Mouse (Mus musculus) cerebellum, postnatal 4 days (tissue): ENCODE measurements around the gene Olfr1359.

ENCODE experiments used
- DNase-seq, 2 experiments: peaks; one replicate each; pipeline ENCODE4 v3.0.0; 2022; ENCODE audit warnings: low spot score in 2 of 2, mixed read lengths in 1 of 2

Olfr1359 gene

DNA sequence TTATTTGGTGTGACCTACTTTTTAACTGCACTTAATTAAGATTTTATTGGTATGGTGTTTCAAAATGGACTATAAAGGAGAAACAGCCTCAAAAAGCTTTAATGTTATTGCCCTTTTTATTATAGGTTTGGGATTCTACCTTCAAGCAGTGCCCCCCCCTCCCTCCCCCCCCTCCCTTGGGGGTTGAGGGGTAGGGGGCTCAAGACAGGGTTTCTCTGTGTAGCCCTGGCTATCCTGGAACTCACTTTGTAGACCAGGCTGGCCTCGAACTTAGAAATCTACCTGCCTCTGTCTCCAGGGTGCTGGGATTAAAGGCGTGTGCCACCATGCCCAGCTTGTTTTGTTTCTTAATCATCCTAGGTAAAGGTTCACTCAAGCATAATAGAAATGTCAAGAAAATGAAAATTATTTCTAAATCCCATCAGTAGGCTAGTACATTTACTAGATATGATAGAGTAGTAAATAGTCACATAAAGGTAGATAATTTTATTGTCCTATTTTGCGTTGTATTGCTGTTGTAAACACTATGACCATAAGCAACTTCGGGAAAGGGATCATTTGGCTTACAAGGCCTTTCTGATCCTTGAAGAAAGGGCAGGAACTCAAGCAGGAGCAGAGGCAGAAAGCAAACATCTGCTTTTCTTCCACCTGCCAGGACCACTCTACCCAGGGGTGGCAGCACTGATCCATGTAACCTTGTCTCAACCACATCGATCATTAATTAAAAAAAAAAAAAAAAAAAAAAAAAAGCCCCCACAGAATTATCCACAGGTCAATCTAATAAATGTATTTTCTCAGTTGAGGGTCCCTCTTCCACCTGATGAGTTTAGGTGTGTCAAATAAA, 25.3 kb downstream of the Olfr1359 start:
- DNase-seq, result no peak

DNA sequence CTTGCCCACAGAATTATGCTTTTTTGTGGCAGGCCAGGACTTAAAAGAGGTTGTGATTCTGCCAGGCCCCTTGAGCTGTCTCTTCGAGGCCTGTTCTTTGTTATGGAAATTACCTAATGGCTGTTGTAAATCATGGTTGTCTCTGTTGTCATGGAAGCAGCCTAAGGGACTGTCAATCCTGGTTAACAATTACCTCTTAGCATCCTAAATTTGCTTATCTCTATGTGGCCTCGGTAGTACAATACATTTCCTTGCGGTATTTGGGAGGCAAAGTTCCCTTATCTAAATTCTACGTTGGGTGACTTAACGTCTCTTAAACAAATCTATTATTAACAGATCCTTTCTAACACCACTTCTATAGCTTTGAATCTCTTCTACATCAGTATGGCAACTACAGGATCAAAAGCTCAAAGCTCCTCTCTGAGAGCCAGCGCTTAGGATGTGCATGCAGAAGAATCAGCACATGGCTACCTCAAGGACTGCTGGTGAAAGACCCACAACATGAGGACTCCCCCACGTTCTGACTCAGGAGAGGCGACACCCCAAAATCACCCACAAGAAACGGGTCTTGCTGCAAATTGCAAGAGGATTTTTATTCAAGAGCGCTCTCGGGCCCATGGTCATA, 30.1 kb downstream of the Olfr1359 start:
- DNase-seq, result no peak

DNA sequence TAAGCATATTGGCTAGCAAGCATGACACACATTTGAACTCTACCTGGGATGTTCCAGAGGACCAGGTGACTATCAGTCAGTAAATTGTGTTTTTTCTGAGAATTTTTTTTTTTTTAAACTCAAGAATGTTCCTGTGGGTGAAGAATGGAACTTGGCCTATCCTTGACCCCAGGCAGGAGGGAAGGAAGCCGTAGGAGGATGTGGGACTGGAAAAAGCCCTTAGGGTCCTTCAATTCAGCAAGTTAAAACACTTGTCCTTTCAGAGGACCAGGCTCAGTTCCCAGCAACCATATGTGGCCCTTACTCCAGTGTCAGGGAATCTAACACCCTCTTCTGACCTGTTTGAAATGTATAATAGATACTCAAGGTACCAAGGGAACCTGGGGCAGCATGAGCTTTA, 31.6 kb downstream of the Olfr1359 start:
- no peak for DNase-seq

GRCm38 (mm10) chr13:21733466-21733865, 35.6 kb downstream of the Olfr1359 start:
- DNase-seq, result no peak

GRCm38 (mm10) chr13:21734010-21734905, 36.3 kb downstream of the Olfr1359 start:
- DNase-seq, result peak; percentile 26 to 82

DNA sequence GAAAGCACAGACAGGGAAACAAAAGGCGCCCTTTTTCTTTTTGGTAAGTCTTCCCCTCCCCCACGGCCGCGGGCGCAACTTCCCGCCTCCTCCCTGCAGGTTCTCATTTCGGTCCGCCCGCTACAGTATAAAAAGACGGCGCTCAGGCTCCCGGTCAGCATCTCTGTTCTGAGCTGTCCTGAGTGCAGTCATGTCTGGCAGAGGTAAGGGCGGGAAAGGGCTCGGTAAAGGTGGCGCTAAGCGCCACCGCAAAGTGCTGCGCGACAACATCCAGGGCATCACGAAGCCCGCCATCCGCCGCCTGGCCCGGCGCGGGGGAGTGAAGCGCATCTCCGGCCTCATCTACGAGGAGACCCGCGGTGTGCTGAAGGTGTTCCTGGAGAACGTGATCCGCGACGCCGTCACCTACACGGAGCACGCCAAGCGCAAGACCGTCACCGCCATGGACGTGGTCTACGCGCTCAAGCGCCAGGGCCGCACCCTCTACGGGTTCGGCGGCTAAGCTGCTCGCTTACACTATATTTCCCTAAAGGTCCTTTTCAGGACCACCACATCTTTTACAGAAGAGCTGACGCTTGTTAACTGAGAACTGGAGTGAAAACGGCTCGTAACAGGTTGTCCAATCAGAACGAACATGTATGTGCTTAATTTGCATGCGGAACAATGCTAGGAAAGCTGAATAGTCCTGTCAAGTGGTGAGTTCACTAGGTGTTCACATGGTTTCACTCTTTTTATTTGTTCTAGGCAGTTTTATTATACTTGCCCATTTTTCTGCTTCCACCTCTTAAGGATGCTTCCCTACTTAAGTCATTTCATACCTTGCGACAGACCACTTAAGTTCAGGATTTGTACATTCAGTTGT, 37.2 kb downstream of the Olfr1359 start, which contains the start of gene Hist1h4j:
Gene Hist1h4j (plus strand): TSS at position 159 of the 862 bp plus-strand sequence.
- peak; percentile 61 to 79 for DNase-seq

DNA sequence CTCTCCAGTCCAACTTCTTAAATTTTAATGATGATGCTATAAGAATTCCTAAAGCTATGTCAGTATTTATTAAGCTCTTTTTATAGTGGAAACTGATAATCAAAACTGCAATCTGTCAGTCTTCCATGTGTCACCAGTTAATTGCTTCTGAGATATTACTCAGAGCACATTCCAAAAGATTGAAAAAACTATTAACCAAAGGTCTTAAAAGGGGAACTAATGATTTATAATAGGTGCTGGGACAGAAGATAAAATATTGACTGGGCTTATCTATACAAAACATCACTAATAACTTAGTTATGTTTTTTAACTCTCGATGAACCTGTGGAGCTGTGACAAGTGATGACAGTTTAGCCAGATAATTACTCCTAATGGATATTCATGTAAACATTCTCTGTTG, 47.1 kb downstream of the Olfr1359 start:
- no peak for DNase-seq

GRCm38 (mm10) chr13:21749387-21750158, 51.7 kb downstream of the Olfr1359 start:
- no peak for DNase-seq

GRCm38 (mm10) chr13:21750159-21751017, 52.5 kb downstream of the Olfr1359 start, which contains the start of gene Hist1h4k:
Gene Hist1h4k, minus strand, starts transcription at chr13:21750505.
- peak; percentile 92 to 95 for DNase-seq

DNA sequence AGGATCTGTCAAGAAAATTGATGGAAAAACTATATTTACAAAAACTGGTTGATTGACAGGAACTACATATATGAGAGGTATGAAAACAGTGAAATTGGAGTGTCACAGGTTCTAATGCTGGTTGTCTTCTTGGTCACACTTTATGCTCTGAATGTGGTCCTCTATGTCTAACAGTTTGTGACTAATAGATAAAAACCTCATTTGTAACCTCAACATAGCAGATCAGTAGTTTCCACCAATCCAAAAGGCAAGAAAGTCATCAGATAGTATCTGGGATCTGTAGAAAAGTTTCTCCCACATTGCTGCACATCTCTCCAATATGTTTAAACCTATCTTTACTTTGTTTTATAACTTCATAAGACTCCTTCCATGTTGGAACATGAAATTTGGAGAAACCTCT, 53.5 kb downstream of the Olfr1359 start:
- no peak for DNase-seq

- no peak for DNase-seq
These were observed 53.9 kb downstream of the Olfr1359 start for GRCm38 (mm10) chr13:21751827-21752226.

DNA sequence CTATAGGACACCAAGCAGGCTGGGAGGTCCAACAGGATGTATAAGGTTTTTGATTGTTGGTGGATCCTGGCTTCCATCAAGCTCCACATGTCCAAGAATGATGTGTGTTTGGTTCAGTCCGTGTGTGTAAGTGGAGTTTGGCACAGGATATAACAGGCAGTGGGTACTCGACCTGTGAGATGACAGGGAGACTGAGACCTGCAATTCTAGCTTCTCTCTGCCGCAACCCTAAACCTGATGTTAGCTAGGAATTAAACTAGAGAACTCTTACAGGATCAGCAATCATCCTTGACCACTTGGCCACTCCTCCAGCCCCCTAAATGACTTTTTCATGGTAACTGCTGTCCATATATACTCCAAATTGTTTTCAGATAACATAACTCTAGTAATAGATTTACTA, 54.4 kb downstream of the Olfr1359 start:
- DNase-seq, result no peak

GRCm38 (mm10) chr13:21753051-21753523, 55.2 kb downstream of the Olfr1359 start:
- DNase-seq, result no peak

DNA sequence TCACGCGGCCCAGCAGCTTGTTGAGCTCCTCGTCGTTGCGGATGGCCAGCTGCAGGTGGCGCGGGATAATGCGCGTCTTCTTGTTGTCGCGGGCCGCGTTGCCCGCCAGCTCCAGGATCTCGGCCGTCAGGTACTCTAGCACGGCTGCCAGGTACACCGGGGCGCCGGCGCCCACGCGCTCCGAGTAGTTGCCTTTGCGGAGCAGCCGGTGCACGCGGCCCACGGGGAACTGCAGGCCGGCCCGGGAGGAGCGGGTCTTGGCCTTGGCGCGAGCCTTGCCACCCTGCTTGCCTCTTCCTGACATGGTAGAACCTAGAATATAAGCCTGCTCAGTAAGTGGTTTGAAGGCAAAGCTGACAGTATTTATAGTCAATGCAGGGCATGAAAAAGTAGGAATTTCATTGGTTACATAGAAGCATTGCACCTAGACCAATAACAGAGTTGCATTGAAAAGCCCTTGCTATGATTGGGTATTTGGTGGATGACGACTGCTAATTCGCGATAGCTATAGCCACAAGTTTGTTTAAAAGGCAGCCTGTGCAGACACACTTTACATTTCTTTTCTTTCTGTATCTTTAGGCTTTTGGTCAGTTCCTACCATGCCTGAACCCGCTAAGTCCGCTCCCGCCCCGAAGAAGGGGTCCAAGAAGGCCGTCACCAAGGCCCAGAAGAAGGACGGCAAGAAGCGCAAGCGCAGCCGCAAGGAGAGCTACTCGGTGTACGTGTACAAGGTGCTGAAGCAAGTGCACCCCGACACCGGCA, 55.8 kb downstream of the Olfr1359 start, which contains the start of the genes Hist1h2ak and Hist1h2bn:
Gene Hist1h2ak (minus strand): TSS at position 304 of the 762 bp plus-strand sequence.
Gene Hist1h2bn (plus strand): TSS at position 600 of the 762 bp plus-strand sequence.
- peak in 1 of 2 experiments; percentile 47 for DNase-seq

- peak in 1 of 2 experiments; percentile 21 for DNase-seq
These were observed 56.5 kb downstream of the Olfr1359 start for GRCm38 (mm10) chr13:21754294-21755001.

- no peak for DNase-seq
These were observed 57.8 kb downstream of the Olfr1359 start for GRCm38 (mm10) chr13:21755707-21756106.
